Mouse (Mus musculus): ENCODE data around the gene Ccdc30.
"Not testable (repeated sequence)": the region's sequence is repeated elsewhere in the genome, so short reads cannot be mapped to it uniquely, and the experiment has no call there.

Ccdc30 gene

DNA sequence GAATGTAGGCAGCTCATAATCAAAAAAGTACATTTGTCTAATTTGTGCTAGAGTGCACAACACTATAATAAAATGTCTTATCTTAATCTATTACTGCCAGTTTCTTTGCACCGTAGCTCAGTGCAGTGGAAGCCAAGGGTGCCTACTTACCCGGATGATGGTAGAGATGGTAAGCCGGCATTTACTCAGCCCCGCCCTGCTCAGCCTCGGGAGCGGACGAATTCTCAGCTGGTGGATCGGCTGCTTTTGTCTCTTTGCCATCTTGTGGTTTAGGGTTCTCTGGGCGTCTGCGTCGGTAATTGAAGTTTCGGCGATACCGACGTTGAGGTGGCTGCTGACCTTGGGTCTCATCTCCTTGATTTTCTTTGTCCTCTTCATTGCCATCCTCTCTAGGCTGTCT, 136.5 kb downstream of the Ccdc30 start:
- in situ Hi-C loops (cut with MboI; ENCODE audit: low pct_unique_long_range_greater_than_20kb in 1 of 2, low sequenced_read_pairs in 2 of 2, unreplicated experiment in 1 of 2), result not testable (repeated sequence)

DNA sequence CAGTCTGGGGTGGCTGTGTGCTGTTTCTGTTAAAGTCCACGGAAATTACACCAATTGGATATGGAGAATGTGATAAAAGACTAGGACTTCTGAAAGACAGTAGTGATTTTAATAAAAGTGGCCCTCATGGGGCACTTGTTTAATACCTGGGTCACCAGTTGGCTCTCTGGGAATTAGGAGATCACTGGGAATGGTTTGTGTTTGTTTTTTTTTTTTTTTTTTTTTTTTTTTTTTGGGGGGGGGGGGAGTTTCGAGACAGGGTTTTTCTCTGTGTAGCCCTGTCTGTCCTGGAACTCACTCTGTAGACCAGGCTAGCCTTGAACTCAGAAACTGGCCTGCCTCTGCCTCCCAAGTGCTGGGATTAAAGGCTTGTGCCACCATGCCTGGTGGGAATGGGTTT, 139.6 kb downstream of the Ccdc30 start:
- in situ Hi-C loops (cut with MboI; ENCODE audit: low pct_unique_long_range_greater_than_20kb in 1 of 2, low sequenced_read_pairs in 2 of 2, unreplicated experiment in 1 of 2), result no loop called here

DNA sequence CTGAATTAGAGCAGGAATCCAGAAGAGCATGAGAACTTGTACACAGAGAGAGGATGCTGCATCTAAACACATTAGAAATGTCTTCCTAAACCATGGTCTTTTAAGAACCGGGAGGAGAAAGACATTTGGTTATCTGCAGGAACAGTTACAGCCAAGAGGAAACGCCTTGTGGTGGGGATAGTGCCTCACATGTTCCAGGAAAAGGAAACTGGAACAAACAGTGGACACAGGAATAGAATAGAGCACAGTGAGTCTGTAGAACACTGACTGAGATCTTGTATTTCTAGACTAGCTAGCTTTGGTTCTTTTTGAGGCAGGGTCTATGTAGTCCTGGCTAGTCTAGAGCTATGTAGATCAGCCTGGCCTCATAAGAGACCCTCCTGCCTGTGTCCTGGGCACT, 140.1 kb downstream of the Ccdc30 start:
- in situ Hi-C loops (cut with MboI; ENCODE audit: low pct_unique_long_range_greater_than_20kb in 1 of 2, low sequenced_read_pairs in 2 of 2, unreplicated experiment in 1 of 2), result no loop called here

DNA sequence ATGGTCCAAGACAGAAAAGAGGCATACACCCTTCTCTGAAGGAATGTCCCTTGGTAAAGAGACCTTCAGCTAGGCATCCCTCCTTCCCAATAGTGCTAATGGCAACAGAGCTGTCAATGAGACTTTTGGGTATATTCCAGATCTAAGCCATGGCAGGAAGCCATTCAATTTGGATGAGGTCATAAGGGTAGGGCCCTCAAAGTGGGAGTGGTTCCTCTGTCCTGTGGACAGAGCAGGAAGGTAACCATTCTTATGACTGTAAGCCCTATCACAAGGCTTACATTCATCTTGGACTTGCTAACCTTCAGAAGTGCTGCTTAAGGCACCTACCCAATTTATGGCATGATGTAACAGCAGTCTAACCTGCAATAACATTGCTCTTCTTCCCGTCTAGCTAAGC, 140.7 kb downstream of the Ccdc30 start:
- in situ Hi-C loops (cut with MboI; ENCODE audit: low pct_unique_long_range_greater_than_20kb in 1 of 2, low sequenced_read_pairs in 2 of 2, unreplicated experiment in 1 of 2), result no loop called here

Measured in mouse embryonic stem cell (cell line).